Mouse (Mus musculus) small intestine, adult 2 months (tissue): ENCODE data around the gene Nxph3.

ENCODE experiments used
- CTCF ChIP-seq: fragments of 200-500 bp; IDR thresholded peaks from 2 replicates; pipeline ENCODE4 v1.5.1; 2012; ENCODE audit warnings: low read depth, mild to moderate bottlenecking, control low read depth, inconsistent platforms, low read length, moderate library complexity, mixed read lengths; ENCODE audit not compliant: insufficient replicate concordance, insufficient read length; ENCODE audit errors: extremely low read depth
- POLR2A ChIP-seq: fragments of 200-500 bp; IDR thresholded peaks from 2 replicates; pipeline ENCODE4 v1.6.1; 2012; ENCODE audit warnings: low read depth, mild to moderate bottlenecking, control low read depth, inconsistent platforms, low read length, moderate library complexity

GRCm38 (mm10) chr11:95503581-95504180 is 10.7 kb downstream of the Nxph3 start:
- TF ChIP-seq CTCF (no peak), POLR2A (no peak)
